Mouse (Mus musculus): Measurements from ENCODE around the gene Disp3. TPM values are rescaled to one million over a fixed set of nuclear protein-coding genes. Genes with fewer than 3 reads are reported as not detected.
A peak's percentile ranks its signal among the peaks of the same experiment; 100 is the strongest.

Disp3 gene
- 24.0 and 27.9 TPM in 2 replicates for polyA plus RNA-seq (2012; rRNA removed)

DNA sequence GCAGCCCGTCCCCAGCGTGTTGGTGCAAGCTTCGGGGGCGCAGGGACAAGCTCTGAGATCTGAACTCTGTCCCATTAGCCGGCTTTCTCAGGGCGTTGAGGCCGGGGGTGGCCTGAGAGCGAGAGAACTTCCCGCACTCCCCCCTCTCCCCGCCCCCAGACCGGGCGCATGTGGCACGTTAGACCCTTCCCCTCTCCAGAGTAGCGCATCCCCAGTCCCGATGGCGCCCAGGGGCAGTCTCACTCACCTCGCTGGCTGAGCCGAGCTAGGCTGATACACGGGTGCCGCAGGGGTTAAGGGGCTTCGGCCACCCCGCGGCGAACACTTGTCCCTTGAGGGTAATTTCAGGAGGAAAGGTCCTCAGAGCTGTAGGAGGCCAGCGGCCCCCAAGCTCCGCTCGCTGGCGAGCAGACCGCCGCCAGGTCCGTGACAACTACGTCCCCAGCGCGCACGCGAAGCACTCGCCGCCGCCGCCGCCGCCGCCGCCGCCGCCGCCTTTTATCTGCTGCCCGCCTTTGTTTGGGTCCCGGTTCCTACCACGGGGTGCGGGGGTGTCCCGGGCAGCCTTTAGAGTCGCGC lies at the start of gene Disp3:
Gene Disp3, minus strand, starts transcription at position 490 of the 579 bp plus-strand sequence.
- no peak for DNase-seq (ENCODE audit: extremely low spot score in 1 of 2, low spot score in 1 of 2)

DNA sequence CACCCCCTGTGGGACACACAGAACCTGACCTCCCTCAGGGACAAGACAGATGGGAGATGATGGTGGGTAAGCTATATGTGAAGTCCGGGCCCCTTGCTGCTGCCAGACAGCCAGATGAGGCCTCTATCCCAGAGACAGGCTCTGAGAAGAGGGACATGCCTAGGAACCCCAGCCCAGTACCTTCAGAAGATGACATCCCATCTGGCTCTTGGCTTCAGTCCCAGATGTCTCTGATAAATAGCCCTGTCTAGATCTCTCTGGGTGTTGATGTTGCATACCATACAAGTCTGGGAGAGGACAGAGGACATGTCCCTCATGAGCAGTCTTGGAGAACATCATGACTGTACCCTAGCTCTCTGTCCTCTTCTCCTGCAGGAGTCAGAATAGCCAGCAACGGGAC lies 42.5 kb upstream of the Disp3 start:
- DNase-seq (ENCODE audit: extremely low spot score in 1 of 2, low spot score in 1 of 2): no peak

DNA sequence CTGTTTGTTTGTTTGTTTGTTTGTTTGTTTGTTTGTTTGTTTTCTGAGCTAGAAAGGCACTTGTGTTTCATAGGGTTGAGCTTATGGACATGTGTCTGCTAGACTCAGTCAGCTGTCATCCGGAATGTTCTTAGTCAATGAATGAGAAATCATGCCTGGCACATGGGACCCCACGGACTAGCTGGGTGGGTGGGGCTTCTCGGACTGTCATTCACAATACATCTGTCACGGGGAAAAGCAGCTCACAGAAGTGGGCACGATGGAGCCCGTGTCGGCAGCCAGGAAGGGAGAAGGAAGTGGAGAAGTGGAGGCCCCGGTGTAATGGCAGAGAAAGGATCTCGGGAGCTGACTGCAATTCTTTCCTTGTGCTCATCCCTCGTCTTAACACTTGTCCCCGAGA lies 41.7 kb upstream of the Disp3 start:
- no peak for DNase-seq (ENCODE audit: extremely low spot score in 1 of 2, low spot score in 1 of 2)

DNA sequence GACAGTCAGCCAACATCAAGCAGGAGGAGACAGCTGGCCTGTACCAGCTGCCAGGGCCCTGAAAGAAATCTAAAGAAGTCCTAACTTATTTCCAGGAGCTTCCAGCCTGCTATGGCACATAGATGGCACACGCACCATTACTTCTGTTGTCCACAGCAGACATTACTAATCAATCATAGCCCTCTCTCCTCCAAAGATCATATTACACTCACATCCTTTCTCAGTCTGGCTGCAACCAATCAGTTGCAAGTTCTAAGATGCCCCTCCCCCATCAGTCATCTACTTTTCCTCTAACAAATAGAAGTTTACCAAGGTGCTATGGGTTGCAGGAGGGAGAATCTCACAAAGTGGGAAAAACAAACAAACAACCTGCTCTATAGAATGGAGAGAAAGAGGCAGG lies 40.5 kb upstream of the Disp3 start:
- DNase-seq (ENCODE audit: extremely low spot score in 1 of 2, low spot score in 1 of 2): no peak

DNA sequence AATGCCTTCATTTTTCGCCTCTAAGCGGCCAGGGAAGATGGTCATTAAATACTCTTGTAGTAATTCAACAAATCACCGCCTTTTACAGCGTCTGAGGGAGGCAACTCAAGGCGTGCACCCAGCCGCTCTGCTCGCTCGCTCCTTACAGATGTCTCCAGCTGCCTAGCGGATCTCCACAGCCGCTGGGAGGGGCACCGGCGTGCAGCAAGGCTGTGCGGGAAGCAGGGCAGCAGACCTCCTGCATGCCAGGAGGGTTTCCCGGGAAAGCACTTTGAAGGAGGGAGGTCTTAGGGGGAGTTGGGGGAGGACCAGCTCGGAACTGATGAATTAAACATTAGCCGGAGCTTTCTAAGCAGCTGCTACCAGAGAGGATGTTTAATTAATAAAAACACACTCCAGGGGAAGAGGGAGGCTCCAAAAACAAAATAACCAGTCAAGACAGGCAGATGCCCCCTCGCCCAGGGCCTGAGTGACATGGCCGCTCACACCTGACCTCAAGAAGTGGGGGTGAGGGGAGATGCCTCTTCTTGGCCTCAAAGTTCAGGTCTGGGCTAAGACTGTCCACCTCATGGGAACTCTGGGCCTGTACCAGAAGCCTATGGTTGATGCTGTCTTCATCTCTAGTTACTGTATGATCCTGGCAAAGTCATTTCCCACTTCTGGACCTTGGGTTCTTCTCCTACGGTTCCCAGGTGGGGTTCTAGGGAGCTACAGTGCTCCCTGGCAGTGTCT lies 39.7 kb upstream of the Disp3 start:
- DNase-seq (ENCODE audit: extremely low spot score in 1 of 2, low spot score in 1 of 2): peak in 1 of 2 experiments; percentile 40

DNA sequence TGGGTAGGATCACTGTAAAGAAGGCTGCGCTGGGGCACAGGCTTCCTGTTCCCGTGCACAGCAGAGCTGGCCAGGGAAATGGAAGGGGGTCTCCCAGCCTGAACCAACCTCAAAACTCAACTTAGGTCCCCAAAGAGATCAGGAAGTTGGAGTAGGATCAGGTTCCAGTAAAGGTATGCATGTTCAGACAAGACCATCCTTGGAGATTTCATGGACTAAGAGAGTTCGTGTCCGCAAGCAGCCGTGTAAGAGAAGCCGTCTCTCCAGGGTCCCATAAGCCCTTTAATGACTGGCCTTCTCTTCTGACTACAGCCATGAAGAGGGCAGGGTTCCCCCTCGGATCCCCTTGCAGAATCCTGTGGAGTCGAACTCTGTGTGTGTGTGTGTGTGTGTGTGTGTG lies 39.0 kb upstream of the Disp3 start:
- DNase-seq (ENCODE audit: extremely low spot score in 1 of 2, low spot score in 1 of 2): no peak

DNA sequence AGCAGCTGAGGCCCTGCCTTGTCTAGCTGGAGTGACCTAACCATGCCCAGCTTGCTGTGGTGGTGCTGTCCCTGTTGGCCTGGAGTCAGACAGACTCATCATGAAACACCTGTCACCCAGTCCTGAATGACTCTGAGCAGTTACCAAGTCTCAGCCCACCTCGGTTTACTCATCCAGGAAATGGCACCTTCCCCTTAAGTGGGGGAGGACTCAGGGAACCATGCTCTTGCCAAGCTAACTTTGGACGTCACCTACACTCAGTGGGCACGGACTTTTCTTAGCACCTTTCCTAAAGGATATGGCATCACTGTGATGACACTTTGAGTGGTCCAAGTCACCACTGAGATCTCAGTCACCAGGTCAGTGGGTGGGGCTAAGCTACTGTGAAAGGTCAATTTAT lies 38.2 kb upstream of the Disp3 start:
- DNase-seq (ENCODE audit: extremely low spot score in 1 of 2, low spot score in 1 of 2): peak in 1 of 2 experiments; percentile 32

DNA sequence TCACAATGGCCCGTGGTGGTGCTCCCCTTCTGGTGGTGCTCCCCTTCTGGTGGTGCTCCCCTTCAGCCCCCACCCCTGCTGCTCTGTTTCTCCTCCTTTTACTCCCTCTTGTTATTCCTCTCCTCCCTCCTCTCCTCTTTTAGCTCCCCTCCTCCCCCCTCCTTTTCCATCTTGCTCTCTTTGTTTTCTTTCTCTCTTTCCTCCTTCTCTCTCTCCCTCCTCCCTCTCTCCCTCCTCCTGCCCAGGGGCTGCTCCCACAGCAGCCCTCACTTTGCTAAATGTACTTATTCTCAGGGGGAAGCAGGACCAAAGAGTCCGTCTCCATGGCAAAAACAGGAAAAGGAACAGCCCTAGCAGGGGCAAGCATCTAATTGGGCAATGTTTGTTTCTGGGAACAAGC lies 37.3 kb upstream of the Disp3 start:
- DNase-seq (ENCODE audit: extremely low spot score in 1 of 2, low spot score in 1 of 2): no peak

DNA sequence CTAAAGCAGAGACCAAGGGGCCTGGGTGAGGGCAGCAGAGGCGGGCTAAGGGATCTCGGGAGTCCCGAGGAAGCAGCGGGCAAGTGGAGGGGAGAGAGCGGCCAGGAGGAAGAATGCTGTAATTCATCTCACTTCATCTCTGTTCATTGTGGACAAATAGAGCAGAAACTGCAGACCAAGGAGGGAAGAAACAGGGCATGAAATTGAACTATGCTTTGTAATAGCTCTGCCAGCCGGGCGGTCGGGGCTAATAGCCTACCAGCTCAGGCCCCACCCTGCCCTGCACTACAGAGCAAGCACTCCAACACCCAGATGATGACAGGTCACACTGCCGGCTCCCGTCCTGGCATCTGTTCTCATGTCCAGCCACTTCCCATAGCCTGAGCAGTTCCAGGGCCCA lies 34.4 kb upstream of the Disp3 start:
- DNase-seq (ENCODE audit: extremely low spot score in 1 of 2, low spot score in 1 of 2): peak; percentile 38 to 39

DNA sequence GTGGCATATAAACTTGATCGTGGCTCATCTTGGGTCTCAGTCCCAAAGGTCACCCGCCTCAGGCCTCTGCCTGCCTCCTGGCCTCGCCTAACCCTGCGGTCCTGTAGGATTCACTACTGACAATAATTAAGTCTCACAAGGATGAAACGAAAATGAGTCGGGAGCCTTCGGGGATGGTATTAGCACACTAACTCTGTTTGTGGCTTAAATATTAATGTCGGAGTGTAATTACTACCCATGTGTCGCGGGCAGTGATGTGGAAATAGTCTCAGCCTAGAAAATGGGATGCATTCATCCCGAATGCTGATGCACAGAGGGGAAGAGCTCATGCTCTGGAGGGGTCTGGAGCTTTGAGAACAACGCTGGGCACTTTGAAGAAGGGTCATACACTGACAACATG lies 31.6 kb upstream of the Disp3 start:
- DNase-seq (ENCODE audit: extremely low spot score in 1 of 2, low spot score in 1 of 2): no peak

DNA sequence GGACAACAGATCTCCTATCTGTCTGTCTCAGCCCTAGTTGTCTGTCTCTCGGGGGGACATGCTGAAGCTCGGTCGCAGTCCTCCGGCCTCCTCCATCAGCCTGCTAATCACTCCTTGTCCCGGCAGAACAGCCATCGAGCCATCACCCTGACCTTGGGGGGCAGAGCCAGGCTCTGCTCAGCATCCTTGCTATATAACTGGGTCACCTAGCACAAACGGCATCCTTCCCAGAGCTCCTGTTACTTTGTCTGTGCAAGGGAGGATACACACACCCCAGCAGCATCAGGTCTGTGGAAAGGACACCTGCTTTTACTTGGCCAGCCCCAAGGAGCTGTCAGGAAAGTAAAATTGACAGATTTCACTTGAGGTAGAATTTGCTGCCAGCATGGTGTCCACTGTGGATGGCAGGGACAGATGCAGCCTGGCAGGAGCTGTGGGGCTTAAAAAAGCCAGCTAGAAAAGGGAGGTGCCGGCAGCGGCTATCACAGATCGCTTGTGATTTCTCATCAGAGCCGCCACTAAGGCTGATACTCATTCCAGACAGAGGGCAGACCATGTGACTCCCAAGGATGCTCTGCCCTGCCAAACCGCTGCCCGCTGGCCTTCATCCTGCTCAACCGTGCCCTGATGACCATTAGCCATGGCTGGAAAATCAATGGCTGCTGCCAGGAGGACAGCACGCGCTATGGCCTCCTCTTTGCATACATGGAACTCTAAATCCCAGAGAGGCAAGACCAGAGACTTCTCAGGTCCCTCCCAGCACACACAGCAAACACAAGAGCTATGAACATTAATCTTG lies 27.8 kb upstream of the Disp3 start:
- DNase-seq (ENCODE audit: extremely low spot score in 1 of 2, low spot score in 1 of 2): no peak

DNA sequence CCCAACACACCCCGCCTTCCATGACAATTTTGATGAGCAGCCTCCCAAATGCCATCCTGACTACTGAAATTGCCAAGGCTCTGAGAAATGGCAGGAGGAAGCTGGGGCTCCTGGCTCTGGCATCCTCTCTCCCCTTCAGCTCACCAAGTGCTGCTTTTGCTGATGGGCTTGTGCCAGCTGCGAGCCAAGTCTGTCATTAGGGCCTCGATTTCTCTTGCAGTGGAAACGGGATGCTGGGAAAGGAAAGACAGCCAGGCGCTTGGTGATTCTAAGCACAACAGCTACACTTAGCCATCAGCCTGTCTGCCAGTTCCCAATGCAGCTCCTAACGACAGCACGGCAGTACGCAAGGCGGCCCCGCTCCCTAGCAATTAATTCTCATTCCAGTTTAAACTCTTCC lies 26.6 kb upstream of the Disp3 start:
- DNase-seq (ENCODE audit: extremely low spot score in 1 of 2, low spot score in 1 of 2): peak in 1 of 2 experiments; percentile 51

DNA sequence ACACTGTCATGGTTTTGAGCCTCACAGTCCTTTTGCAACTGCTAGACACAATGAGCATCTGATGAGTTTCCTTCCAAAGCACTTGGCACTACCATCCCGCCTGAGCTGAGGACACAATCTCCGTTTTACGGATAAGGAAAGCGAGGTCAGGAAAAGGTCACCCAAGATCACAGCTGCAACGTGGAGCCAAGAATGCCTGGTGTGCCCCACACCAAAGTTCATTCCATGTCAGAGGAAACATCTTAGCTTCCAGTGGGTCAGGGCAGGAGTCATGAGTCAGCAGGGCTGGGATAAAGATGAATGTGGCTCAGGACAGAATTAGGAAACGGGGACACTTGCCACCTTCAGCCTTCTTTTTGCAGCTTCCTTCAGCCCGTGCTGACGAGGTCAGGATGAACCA lies 25.8 kb upstream of the Disp3 start:
- DNase-seq (ENCODE audit: extremely low spot score in 1 of 2, low spot score in 1 of 2): no peak

DNA sequence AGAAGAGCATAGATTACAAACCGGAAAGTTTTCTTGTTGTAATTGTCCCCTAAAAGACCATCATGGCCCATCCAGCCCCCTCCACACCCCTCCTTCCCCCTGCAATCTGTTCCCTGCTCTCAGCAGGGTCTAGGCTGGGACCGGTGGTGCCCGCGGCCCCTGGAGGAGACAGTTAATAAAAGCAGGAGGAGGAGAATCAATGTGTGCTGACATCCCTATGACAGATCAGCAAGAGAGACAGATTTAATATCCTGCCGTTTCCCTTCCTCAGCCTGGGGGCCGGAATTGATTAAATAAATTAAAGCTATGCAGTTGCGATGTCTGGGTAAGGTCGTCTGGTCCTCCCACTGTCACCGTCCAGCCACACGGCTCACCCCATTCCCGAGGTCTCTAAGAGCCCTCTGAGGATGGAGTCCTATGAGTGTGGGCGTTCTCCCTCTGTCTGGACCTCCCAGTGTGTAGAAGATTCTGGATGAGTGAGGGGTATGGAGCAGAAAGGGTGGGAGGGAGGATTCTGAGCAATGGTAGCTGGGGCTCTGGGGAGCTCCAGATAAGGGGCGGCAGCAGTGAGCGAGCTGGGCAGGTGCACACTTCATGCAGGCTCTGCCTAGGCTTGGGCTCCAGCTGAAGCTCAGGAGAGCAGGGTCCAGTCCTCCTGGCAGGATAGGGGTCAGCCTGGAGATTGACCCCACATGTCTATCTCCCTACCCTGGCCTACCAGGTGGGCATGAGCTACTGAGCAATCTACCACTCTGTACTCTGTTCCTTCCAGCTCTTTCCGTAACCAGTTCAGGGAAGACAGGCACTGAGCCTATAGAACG lies 24.7 kb upstream of the Disp3 start:
- no peak for DNase-seq (ENCODE audit: extremely low spot score in 1 of 2, low spot score in 1 of 2)

DNA sequence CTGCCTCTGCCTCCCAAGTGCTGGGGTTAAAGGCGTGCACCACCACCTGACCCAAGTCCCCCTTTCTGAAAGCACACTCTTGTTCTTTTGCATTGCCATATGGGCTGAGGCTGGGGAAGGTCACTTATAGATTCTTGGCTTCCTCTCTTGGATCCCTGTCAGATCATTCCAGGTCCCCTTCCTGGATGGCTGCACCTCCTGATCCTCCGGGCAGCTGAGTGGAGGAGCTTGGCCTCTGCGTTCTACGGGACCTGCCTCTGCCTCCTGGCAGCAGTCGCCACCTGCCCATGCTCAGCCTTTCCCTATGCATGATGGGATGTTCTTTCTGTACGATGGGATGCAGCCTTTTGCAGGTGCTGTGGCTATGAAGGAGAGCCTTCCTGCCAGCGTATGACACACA lies 23.1 kb upstream of the Disp3 start:
- DNase-seq (ENCODE audit: extremely low spot score in 1 of 2, low spot score in 1 of 2): no peak

DNA sequence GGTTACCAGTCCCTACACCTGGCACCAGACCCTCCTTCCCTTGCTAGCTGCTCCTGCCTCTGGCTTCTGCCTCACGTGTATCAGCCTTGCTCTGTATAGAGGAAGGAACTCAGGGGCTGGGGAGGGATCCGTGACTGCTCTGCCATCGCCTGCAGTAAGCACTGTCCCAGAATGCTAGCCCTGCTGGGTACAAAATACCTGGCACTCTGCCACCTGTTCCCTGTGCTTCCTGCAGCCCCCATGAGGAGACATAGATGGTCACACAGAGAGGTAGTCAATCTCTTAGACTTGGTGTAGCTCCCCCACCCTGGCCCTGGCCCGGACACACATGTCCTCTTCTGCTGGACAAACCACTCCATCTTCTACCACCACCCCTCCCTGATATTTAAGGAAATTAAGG lies 22.4 kb upstream of the Disp3 start:
- DNase-seq (ENCODE audit: extremely low spot score in 1 of 2, low spot score in 1 of 2): no peak

DNA sequence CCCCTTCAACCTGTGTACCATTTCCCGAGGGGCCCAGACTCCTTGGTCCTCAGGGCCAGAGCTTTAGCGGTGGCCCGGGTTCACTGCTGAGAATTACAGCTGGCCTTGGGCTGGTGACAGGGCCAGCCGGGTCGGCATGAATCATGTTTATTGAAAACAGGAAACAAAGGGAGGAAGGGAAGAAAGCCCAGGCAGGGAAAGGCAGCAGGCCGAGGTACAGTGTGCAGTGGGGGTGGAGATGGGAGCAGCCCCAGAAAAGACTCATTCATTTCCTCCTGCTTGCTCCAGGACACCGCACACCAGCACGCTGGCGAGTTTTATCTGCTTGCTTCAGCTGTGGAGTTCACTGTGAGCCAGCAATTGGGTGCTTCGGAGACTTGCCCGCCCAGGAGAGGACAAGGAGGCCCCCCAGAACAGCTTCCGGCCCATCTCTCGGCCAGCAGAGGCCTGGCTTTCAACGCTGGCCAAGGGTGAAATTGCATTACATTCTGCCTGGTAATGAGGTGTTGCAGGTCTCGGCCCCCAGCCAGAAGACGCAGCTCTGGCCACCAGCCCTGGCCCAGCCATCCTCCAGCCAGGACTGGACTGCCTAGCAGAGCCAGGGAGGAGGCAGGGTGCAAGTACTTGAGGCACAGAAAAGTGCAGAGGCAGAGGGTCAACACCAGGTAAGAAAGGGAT lies 18.8 kb upstream of the Disp3 start:
- DNase-seq (ENCODE audit: extremely low spot score in 1 of 2, low spot score in 1 of 2): no peak

DNA sequence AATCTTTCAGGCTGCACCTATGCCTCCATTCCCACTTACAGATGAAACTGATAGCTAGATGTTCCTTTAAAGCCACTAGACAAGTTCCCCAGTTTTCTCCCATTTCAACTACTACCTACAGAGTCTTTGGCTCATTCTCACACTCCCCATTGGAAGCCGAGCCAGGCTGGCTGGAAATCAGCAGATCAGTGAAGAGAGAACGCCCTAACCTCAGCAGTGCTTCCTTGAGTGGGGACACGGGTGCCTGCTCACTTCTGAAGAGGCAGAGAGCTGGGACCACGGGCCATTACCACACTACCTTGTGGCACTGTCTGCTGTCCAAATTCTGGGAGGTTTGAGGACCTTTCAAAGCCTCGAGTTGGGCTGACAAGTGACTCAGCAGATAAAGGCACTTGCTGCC lies 11.0 kb upstream of the Disp3 start:
- DNase-seq (ENCODE audit: extremely low spot score in 1 of 2, low spot score in 1 of 2): no peak

DNA sequence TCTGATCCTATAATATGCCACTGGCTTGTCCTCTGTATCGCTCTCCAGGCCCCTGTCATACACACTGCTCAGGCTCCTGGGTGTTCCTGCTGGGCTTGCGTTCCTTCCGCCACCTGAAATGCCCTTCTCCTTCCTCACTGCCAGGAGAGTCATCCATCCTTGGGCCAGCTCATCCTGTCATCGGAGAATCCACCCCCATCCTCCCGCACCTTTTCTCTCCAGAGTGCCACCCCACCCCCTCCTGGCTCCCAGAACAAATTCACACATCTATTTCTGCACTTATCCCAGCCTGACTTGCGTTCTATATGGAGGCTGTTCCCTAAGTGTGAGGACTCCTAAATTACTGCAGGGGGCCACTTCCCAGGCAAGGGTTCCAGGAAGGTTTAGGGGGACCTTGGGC lies 9.9 kb upstream of the Disp3 start:
- DNase-seq (ENCODE audit: extremely low spot score in 1 of 2, low spot score in 1 of 2): peak; percentile 57 to 77

DNA sequence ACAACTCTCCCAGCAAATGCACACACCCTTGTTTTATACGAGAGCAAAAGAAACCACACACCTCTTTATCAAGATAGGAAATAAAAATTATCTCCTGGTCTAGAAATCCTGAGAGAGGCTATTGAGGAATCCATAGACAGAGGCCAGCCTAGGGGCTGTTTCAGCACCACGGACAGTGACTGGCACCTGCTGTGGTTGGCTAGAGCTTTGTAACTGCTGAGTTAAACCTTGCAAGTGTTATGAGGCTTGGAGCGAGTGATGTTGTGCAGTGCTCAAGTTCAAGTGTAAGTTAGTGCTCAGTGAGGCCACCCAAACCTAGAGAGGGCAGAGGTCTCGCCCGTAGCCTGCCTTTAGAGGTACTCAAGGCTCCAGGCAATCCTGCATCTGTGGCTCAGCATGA lies 5.6 kb upstream of the Disp3 start:
- DNase-seq (ENCODE audit: extremely low spot score in 1 of 2, low spot score in 1 of 2): no peak

Data from frontal cortex, adult 2 months (tissue).